Mouse (Mus musculus) right cerebral cortex, postnatal 14 days (tissue): ENCODE results near the gene Cacna1b.

Source experiments
- DNase-seq: peaks from one replicate; pipeline ENCODE4 v3.0.0; 2022

Gene Cacna1b

GRCm38 (mm10) chr2:24646452-24647146 is 116.4 kb downstream of the Cacna1b start:
- no peak for DNase-seq

- no peak for DNase-seq
These were observed 120.1 kb downstream of the Cacna1b start for GRCm38 (mm10) chr2:24642834-24643233.

- no peak for DNase-seq
These were observed 124.6 kb downstream of the Cacna1b start for GRCm38 (mm10) chr2:24638102-24638954.

- no peak for DNase-seq
These were observed 129.3 kb downstream of the Cacna1b start for GRCm38 (mm10) chr2:24633645-24634044.

GRCm38 (mm10) chr2:24617141-24617540 is 145.8 kb downstream of the Cacna1b start:
- no peak for DNase-seq

- DNase-seq = peak; percentile 36
These were observed 153.2 kb downstream of the Cacna1b start for GRCm38 (mm10) chr2:24609789-24610188.

GRCm38 (mm10) chr2:24608765-24609138 is 154.2 kb downstream of the Cacna1b start:
- no peak for DNase-seq

GRCm38 (mm10) chr2:24607905-24608764 is 154.8 kb downstream of the Cacna1b start:
- no peak for DNase-seq

- no peak for DNase-seq
These were observed 156.4 kb downstream of the Cacna1b start for GRCm38 (mm10) chr2:24606531-24606930.

GRCm38 (mm10) chr2:24605096-24605495 is 157.9 kb downstream of the Cacna1b start:
- DNase-seq = no peak

GRCm38 (mm10) chr2:24589426-24589825 is 173.5 kb downstream of the Cacna1b start:
- DNase-seq = no peak

GRCm38 (mm10) chr2:24587999-24588398 is 175.0 kb downstream of the Cacna1b start:
- no peak for DNase-seq

GRCm38 (mm10) chr2:24574616-24575015 is 188.3 kb downstream of the Cacna1b start:
- DNase-seq = peak; percentile 73

GRCm38 (mm10) chr2:24570917-24571316 is 192.0 kb downstream of the Cacna1b start:
- DNase-seq = no peak

GRCm38 (mm10) chr2:24568555-24568954 is 194.4 kb downstream of the Cacna1b start:
- DNase-seq = no peak

GRCm38 (mm10) chr2:24562547-24563290 is 200.2 kb downstream of the Cacna1b start:
- DNase-seq = no peak

GRCm38 (mm10) chr2:24561946-24562345 is 201.0 kb downstream of the Cacna1b start:
- DNase-seq = no peak

- DNase-seq = no peak
These were observed 202.8 kb downstream of the Cacna1b start for GRCm38 (mm10) chr2:24560201-24560600.

- no peak for DNase-seq
These were observed 206.6 kb downstream of the Cacna1b start for GRCm38 (mm10) chr2:24556347-24556746.

GRCm38 (mm10) chr2:24553962-24554361 is 209.0 kb downstream of the Cacna1b start:
- no peak for DNase-seq
